Mouse (Mus musculus): ENCODE measurements at regions not wholly inside any gene's neighbourhood (a gene's known extent, or its start where the extent isn't known, plus 50 kb on each side); places are given as distances from the start of the nearest gene placed in this dataset.
A peak's percentile ranks its signal among the peaks of the same experiment; 100 is the strongest.

GRCm38 (mm10) chr2:78580013-78580412, 287.9 kb upstream of the Ube2e3 start:
- 20% methylated on average over 6 of the region's 6 CpGs for WGBS (ENCODE audit: insufficient replicate concordance)
- Histone ChIP-seq H3K27ac (ENCODE audit: low read depth, low read length) (no peak overlapping the region), H3K4me3 (ENCODE audit: low read depth, low read length) (no peak overlapping the region), H3K9me3 (replicated peaks; ENCODE audit: control insufficient read depth, low read length) (no peaks in the 10 kb centered on the region), H3K4me2 (peak overlapping the region; percentile 38; the same call in 1 of the 2 replicates), H3K27me3 (ENCODE audit: control insufficient read depth, insufficient read depth, low read length) (no peaks in the 10 kb centered on the region), H3K36me3 (ENCODE audit: control insufficient read depth, insufficient read depth, low read length) (no peaks in the 10 kb centered on the region), H3K4me1 (ENCODE audit: control insufficient read depth, insufficient read depth, low read length) (peaks cover 3% of the 10 kb centered on the region; the same call in 1 of the 2 replicates), H3K9ac (ENCODE audit: low read depth, low read length) (no peak overlapping the region)
- no peak; the same call in 1 of the 2 replicates for ATAC-seq (replicated peaks; ENCODE audit: insufficient number of reproducible peaks, low FRiP score, low TSS enrichment)

- Histone ChIP-seq H3K27ac (ENCODE audit: low read depth, low read length) (no peak overlapping the region), H3K4me2 (no peak overlapping the region), H3K4me3 (ENCODE audit: low read depth, low read length) (no peak overlapping the region), H3K4me1 (ENCODE audit: control insufficient read depth, insufficient read depth, low read length) (no peaks in the 10 kb centered on the region; the same call in 1 of the 2 replicates), H3K36me3 (ENCODE audit: control insufficient read depth, insufficient read depth, low read length) (no peaks in the 10 kb centered on the region), H3K27me3 (ENCODE audit: control insufficient read depth, insufficient read depth, low read length) (no peaks in the 10 kb centered on the region), H3K9ac (ENCODE audit: low read depth, low read length) (no peak overlapping the region), H3K9me3 (replicated peaks; ENCODE audit: control insufficient read depth, low read length) (no peaks in the 10 kb centered on the region)
- ATAC-seq (replicated peaks; ENCODE audit: insufficient number of reproducible peaks, low FRiP score, low TSS enrichment), result no peak
- 55% methylated on average over 3 of the region's 3 CpGs for WGBS (ENCODE audit: insufficient replicate concordance)
Observed at GRCm38 (mm10) chr2:78572492-78572891, 295.4 kb upstream of the Ube2e3 start.

GRCm38 (mm10) chr2:78558128-78558527, 309.8 kb upstream of the Ube2e3 start:
- WGBS (ENCODE audit: insufficient replicate concordance), result 33% methylated on average over 1 of the region's 1 CpGs
- H3K4me3 ChIP-seq (ENCODE audit: low read depth, low read length), result no peak overlapping the region
- ATAC-seq (replicated peaks; ENCODE audit: insufficient number of reproducible peaks, low FRiP score, low TSS enrichment), result no peak

GRCm38 (mm10) chr2:78551085-78551484, 316.8 kb upstream of the Ube2e3 start:
- Histone ChIP-seq H3K9me3 (replicated peaks; ENCODE audit: control insufficient read depth, low read length) (no peaks in the 10 kb centered on the region), H3K36me3 (ENCODE audit: control insufficient read depth, insufficient read depth, low read length) (no peaks in the 10 kb centered on the region), H3K27me3 (ENCODE audit: control insufficient read depth, insufficient read depth, low read length) (no peaks in the 10 kb centered on the region), H3K4me2 (no peak overlapping the region), H3K27ac (ENCODE audit: low read depth, low read length) (no peak overlapping the region), H3K4me3 (ENCODE audit: low read depth, low read length) (no peak overlapping the region), H3K4me1 (ENCODE audit: control insufficient read depth, insufficient read depth, low read length) (no peaks in the 10 kb centered on the region), H3K9ac (ENCODE audit: low read depth, low read length) (no peak overlapping the region)
- 76% methylated on average over 4 of the region's 4 CpGs for WGBS (ENCODE audit: insufficient replicate concordance)
- no peak for ATAC-seq (replicated peaks; ENCODE audit: insufficient number of reproducible peaks, low FRiP score, low TSS enrichment)

More at GRCm38 (mm10) chr2:78558128-78558527, 309.8 kb upstream of the Ube2e3 start:
- Histone ChIP-seq H3K36me3 (ENCODE audit: control insufficient read depth, insufficient read depth, low read length) (no peaks in the 10 kb centered on the region), H3K4me1 (ENCODE audit: control insufficient read depth, insufficient read depth, low read length) (no peaks in the 10 kb centered on the region), H3K4me2 (no peak overlapping the region), H3K9ac (ENCODE audit: low read depth, low read length) (no peak overlapping the region), H3K27me3 (ENCODE audit: control insufficient read depth, insufficient read depth, low read length) (no peaks in the 10 kb centered on the region), H3K27ac (ENCODE audit: low read depth, low read length) (no peak overlapping the region), H3K9me3 (replicated peaks; ENCODE audit: control insufficient read depth, low read length) (no peaks in the 10 kb centered on the region)

- Histone ChIP-seq H3K4me2 (no peak overlapping the region), H3K4me3 (ENCODE audit: low read depth, low read length) (no peak overlapping the region), H3K9ac (ENCODE audit: low read depth, low read length) (no peak overlapping the region), H3K27me3 (ENCODE audit: control insufficient read depth, insufficient read depth, low read length) (no peaks in the 10 kb centered on the region), H3K36me3 (ENCODE audit: control insufficient read depth, insufficient read depth, low read length) (no peaks in the 10 kb centered on the region), H3K27ac (ENCODE audit: low read depth, low read length) (no peak overlapping the region), H3K4me1 (ENCODE audit: control insufficient read depth, insufficient read depth, low read length) (no peaks in the 10 kb centered on the region), H3K9me3 (replicated peaks; ENCODE audit: control insufficient read depth, low read length) (no peaks in the 10 kb centered on the region)
- WGBS (ENCODE audit: insufficient replicate concordance), result 75% methylated on average over 4 of the region's 4 CpGs
- no peak for ATAC-seq (replicated peaks; ENCODE audit: insufficient number of reproducible peaks, low FRiP score, low TSS enrichment)
Observed at GRCm38 (mm10) chr2:78548683-78549467, 319.0 kb upstream of the Ube2e3 start.

GRCm38 (mm10) chr2:78547286-78547685, 320.6 kb upstream of the Ube2e3 start:
- Histone ChIP-seq H3K9me3 (replicated peaks; ENCODE audit: control insufficient read depth, low read length) (no peaks in the 10 kb centered on the region), H3K4me1 (ENCODE audit: control insufficient read depth, insufficient read depth, low read length) (no peaks in the 10 kb centered on the region)
- WGBS (ENCODE audit: insufficient replicate concordance), result 79% methylated on average over 4 of the region's 4 CpGs

GRCm38 (mm10) chr2:78540422-78540821, 327.5 kb upstream of the Ube2e3 start:
- Histone ChIP-seq H3K4me3 (ENCODE audit: low read depth, low read length) (no peak overlapping the region), H3K9me3 (replicated peaks; ENCODE audit: control insufficient read depth, low read length) (no peaks in the 10 kb centered on the region), H3K36me3 (ENCODE audit: control insufficient read depth, insufficient read depth, low read length) (no peaks in the 10 kb centered on the region), H3K4me2 (no peak overlapping the region), H3K4me1 (ENCODE audit: control insufficient read depth, insufficient read depth, low read length) (no peaks in the 10 kb centered on the region; the same call in 1 of the 2 replicates), H3K27me3 (ENCODE audit: control insufficient read depth, insufficient read depth, low read length) (no peaks in the 10 kb centered on the region), H3K27ac (ENCODE audit: low read depth, low read length) (no peak overlapping the region), H3K9ac (ENCODE audit: low read depth, low read length) (no peak overlapping the region)
- ATAC-seq (replicated peaks; ENCODE audit: insufficient number of reproducible peaks, low FRiP score, low TSS enrichment), result no peak
- 58% methylated on average over 3 of the region's 3 CpGs for WGBS (ENCODE audit: insufficient replicate concordance)

More at GRCm38 (mm10) chr2:78547286-78547685, 320.6 kb upstream of the Ube2e3 start:
- ATAC-seq (replicated peaks; ENCODE audit: insufficient number of reproducible peaks, low FRiP score, low TSS enrichment), result no peak
- no peak overlapping the region for H3K9ac ChIP-seq (ENCODE audit: low read depth, low read length)
- H3K4me2 ChIP-seq, result no peak overlapping the region
- no peaks in the 10 kb centered on the region for H3K27me3 ChIP-seq (ENCODE audit: control insufficient read depth, insufficient read depth, low read length)
- H3K4me3 ChIP-seq (ENCODE audit: low read depth, low read length), result no peak overlapping the region
- H3K27ac ChIP-seq (ENCODE audit: low read depth, low read length), result no peak overlapping the region
- no peaks in the 10 kb centered on the region for H3K36me3 ChIP-seq (ENCODE audit: control insufficient read depth, insufficient read depth, low read length)

- Histone ChIP-seq H3K4me2 (no peak overlapping the region), H3K36me3 (ENCODE audit: control insufficient read depth, insufficient read depth, low read length) (no peaks in the 10 kb centered on the region), H3K9ac (ENCODE audit: low read depth, low read length) (no peak overlapping the region), H3K9me3 (replicated peaks; ENCODE audit: control insufficient read depth, low read length) (no peaks in the 10 kb centered on the region), H3K4me3 (ENCODE audit: low read depth, low read length) (no peak overlapping the region), H3K27ac (ENCODE audit: low read depth, low read length) (no peak overlapping the region), H3K4me1 (ENCODE audit: control insufficient read depth, insufficient read depth, low read length) (no peaks in the 10 kb centered on the region; the same call in 1 of the 2 replicates), H3K27me3 (ENCODE audit: control insufficient read depth, insufficient read depth, low read length) (no peaks in the 10 kb centered on the region)
- WGBS (ENCODE audit: insufficient replicate concordance), result 56% methylated on average over 5 of the region's 5 CpGs
- no peak for ATAC-seq (replicated peaks; ENCODE audit: insufficient number of reproducible peaks, low FRiP score, low TSS enrichment)
Observed at GRCm38 (mm10) chr2:78539592-78540300, 328.2 kb upstream of the Ube2e3 start.

Data from heart, embryonic 11.5 days (tissue).